Mouse (Mus musculus): ENCODE results near the gene Maf. TPM values are rescaled to one million over a fixed set of nuclear protein-coding genes. Genes with fewer than 3 reads are reported as not detected.

Maf gene
- total RNA-seq (2023) = 1 to 10 TPM; 2.2 to 2.5 TPM

GRCm38 (mm10) chr8:115707731-115708590 is at the start of gene Maf:
Gene Maf, minus strand, starts transcription at chr8:115707794.

Measured in neutrophil, adult 59 days (primary cell).